Mouse (Mus musculus): ENCODE data around the gene Klhl15. TPM values are rescaled to one million over a fixed set of nuclear protein-coding genes. Genes with fewer than 3 reads are reported as not detected.

Klhl15 gene
- polyA plus RNA-seq, 1 experiment from 2014 or later = 7.2 TPM

- ATAC-seq = no peak
- WGBS (ENCODE audit: insufficient replicate concordance) = 35% methylated on average over 2 of the region's 2 CpGs
- no peak overlapping the region for H3K9ac ChIP-seq
These were observed 68.5 kb downstream of the Klhl15 start for GRCm38 (mm10) chrX:94302928-94303327.

GRCm38 (mm10) chrX:94321036-94321902 is 86.9 kb downstream of the Klhl15 start:
- Histone ChIP-seq H3K4me2 (no peak overlapping the region), H3K27ac (no peak overlapping the region), H3K27me3 (replicated peaks) (peaks cover 34% of the 10 kb centered on the region), H3K4me1 (no peaks in the 10 kb centered on the region), H3K36me3 (no peaks in the 10 kb centered on the region), H3K9me3 (replicated peaks) (no peaks in the 10 kb centered on the region), H3K9ac (no peak overlapping the region), H3K4me3 (no peak overlapping the region)
- WGBS (ENCODE audit: insufficient replicate concordance) = 72% methylated on average over 11 of the region's 11 CpGs
- no peak for ATAC-seq

More at GRCm38 (mm10) chrX:94302928-94303327, 68.5 kb downstream of the Klhl15 start:
- Histone ChIP-seq H3K4me1 (no peaks in the 10 kb centered on the region), H3K4me3 (no peak overlapping the region), H3K4me2 (no peak overlapping the region), H3K9me3 (replicated peaks) (no peaks in the 10 kb centered on the region), H3K27ac (no peak overlapping the region), H3K27me3 (replicated peaks) (peaks cover 53% of the 10 kb centered on the region), H3K36me3 (no peaks in the 10 kb centered on the region)

Small RNAs within 50 kb of the gene (microRNA-seq; reads per million reads assigned to microRNA genes)
- gene Mir7673 = not detected

Other genes starting within 250 kb of the Klhl15 start
- gene Zfx, start 110.9 kb upstream of the Klhl15 start, polyA plus RNA-seq (2016; fragmentation: Nextera tagmentation; extraction: Ambion mirVana) = 16.0 and 16.3 TPM in 2 replicates
- gene Eif2s3x, start 21.7 kb upstream of the Klhl15 start, polyA plus RNA-seq (2016; fragmentation: Nextera tagmentation; extraction: Ambion mirVana) = 68.6 and 73.0 TPM in 2 replicates
- gene Fam90a1b, start 132.2 kb downstream of the Klhl15 start, polyA plus RNA-seq (2016; fragmentation: Nextera tagmentation; extraction: Ambion mirVana) = 0.05 TPM in 1 of 2 replicates, not detected in the other
- gene Apoo, start 132.5 kb downstream of the Klhl15 start, polyA plus RNA-seq (2016; fragmentation: Nextera tagmentation; extraction: Ambion mirVana) = 59.6 and 64.4 TPM in 2 replicates

All from liver, embryonic 12.5 days (tissue).